Mouse (Mus musculus) E14TG2a.4 (cell line): ENCODE data around the gene Bicdl1.

Source experiments
- CTCF ChIP-seq: conservative IDR thresholded peaks from 2 replicates; pipeline ENCODE4 v1.5.1; 2014; ENCODE audit warnings: low read length
- NANOG ChIP-seq: IDR thresholded peaks from 2 replicates; pipeline ENCODE4 v1.6.1; 2014; ENCODE audit warnings: borderline replicate concordance, low read length, mixed read lengths
- POU5F1 ChIP-seq: IDR thresholded peaks from 2 replicates; pipeline ENCODE4 v1.6.1; 2014; ENCODE audit warnings: low read length, borderline replicate concordance

DNA sequence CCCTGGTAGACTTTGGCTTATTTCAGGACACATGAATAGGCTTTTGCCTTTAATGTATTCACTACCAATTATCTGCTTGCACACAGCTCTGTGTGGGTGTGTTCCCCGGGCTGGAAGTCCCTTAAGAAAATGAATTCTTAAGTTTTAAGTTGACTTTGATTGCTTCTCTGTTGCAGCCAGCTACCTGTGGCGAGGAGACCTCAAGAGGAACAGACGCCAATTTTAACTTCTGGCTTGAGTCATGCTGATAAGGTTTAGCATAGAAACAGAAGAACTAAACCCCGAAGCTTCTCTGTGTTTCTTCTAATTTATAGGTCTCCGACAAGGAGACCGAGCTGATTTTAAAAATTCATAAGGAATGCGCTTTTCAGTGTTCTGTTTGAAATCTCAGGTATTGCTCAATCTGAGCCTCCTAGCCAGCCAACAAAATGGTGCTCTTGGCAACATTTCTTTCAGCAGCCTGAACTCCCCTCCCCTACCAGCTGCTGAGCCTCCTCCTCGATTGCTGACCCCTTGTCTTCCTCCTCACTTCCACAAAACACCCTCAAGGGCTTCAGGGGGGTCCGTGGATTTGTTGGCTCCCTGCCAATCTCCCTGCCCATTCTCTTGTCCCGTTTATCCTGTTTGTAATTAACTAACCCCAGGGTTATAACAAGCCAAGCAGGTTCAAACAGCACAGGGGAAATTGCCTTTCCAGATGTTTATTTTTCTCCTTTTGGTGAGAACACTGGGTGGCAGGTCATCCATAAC lies 27.2 kb upstream of the Bicdl1 start:
- TF ChIP-seq CTCF (no peak), NANOG (no peak), POU5F1 (no peak)
